Mouse (Mus musculus) kidney, embryonic 14.5 days (tissue): ENCODE data around the gene Gm9780. TPM values are rescaled to one million over a fixed set of nuclear protein-coding genes. Genes with fewer than 3 reads are reported as not detected.
A peak's percentile ranks its signal among the peaks of the same experiment; 100 is the strongest.
"Not testable (repeated sequence)": the region's sequence is repeated elsewhere in the genome, so short reads cannot be mapped to it uniquely, and the experiment has no call there.

Experiments used
- ATAC-seq: fragments of 200-750 bp; cut with Nextera tagmentation; 2 replicates; pipeline ENCODE4 v1.8.0; 2017; ENCODE audit warnings: moderate number of reproducible peaks, mild to moderate bottlenecking, moderate TSS enrichment, moderate library complexity; ENCODE audit not compliant: low FRiP score, low TSS enrichment
- H3K27ac ChIP-seq: fragments of 300-500 bp; sonication (generic); 2 replicates; pipeline ENCODE4 v1.5.1; 2014; ENCODE audit warnings: low read depth, mild to moderate bottlenecking, low read length, moderate library complexity, mixed read lengths
- H3K27me3 ChIP-seq: fragments of 300-500 bp; sonication (generic); 2 replicates; pipeline ENCODE4 v1.6.1; 2014; ENCODE audit warnings: mild to moderate bottlenecking, low read length; ENCODE audit not compliant: control insufficient read depth, insufficient read depth
- H3K36me3 ChIP-seq: fragments of 300-500 bp; sonication (generic); 2 replicates; pipeline ENCODE4 v1.6.1; 2014; ENCODE audit warnings: low read length, mixed read lengths; ENCODE audit not compliant: control insufficient read depth, insufficient read depth
- H3K4me1 ChIP-seq: fragments of 300-500 bp; sonication (generic); 2 replicates; pipeline ENCODE4 v1.6.1; 2014; ENCODE audit warnings: low read length, mixed read lengths; ENCODE audit not compliant: control insufficient read depth, insufficient read depth
- H3K4me2 ChIP-seq: fragments of 300-500 bp; sonication (generic); replicated peaks from 2 replicates; pipeline ENCODE4 v1.6.1; 2014; ENCODE audit warnings: low read depth, mild to moderate bottlenecking, low read length
- H3K4me3 ChIP-seq: fragments of 300-500 bp; sonication (generic); 2 replicates; pipeline ENCODE4 v1.5.1; 2014; ENCODE audit warnings: mild to moderate bottlenecking, low read length
- H3K9ac ChIP-seq: fragments of 300-500 bp; sonication (generic); 2 replicates; pipeline ENCODE4 v1.6.1; 2014; ENCODE audit warnings: low read depth, mild to moderate bottlenecking, low read length, moderate library complexity
- H3K9me3 ChIP-seq: fragments of 300-500 bp; sonication (generic); 2 replicates; pipeline ENCODE4 v1.6.1; 2016; ENCODE audit warnings: low read length; ENCODE audit not compliant: control insufficient read depth
- WGBS: fragments of 180-500 bp; shearing (Covaris S2); extraction: QIAGEN DNeasy Blood & Tissue Kit; methylation state at CpG from one replicate; pipeline ENCODE4 v1.1.7; 2014; 5-methylcytosine and 5-hydroxymethylcytosine counted together
- polyA plus RNA-seq: library from polyadenylated mRNA; unstranded; fragments of >200 nt; fragmentation: Nextera tagmentation; extraction: Ambion mirVana; gene quantifications from 2 replicates; pipeline ENCODE4 v1.2.1, GENCODE M21; 2014

Gm9780 gene
- 11.8 and 21.2 TPM in 2 replicates for polyA plus RNA-seq

DNA sequence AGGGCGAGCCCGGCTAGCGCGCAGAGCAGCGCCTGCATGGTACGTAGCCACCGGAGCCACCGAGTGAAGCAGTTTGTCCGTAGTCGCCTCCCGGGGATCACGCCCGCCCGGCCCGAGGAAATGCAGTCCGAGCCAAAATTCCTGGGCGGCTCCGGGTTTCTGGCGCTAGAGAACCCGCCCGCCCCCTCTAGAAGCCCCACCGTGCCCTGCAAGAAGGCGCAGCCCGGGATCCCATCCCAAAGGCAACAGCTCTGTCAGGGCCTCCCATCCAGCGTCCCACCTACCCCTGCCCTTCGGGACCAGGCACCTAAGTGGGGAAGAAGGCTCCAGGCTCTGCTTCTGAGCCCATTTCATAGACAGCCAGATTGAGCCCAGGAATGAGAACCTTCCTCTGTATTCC lies at the start of gene Gm9780:
Gene Gm9780 (minus strand): TSS at position 101 of the 400 bp plus-strand sequence.
- not testable (repeated sequence) for H3K4me1 ChIP-seq, H3K9me3 ChIP-seq, ATAC-seq, H3K4me2 ChIP-seq, H3K9ac ChIP-seq, H3K4me3 ChIP-seq, H3K27me3 ChIP-seq, H3K27ac ChIP-seq, H3K36me3 ChIP-seq
- no CpG with 5 or more reads among the region's 26 CpGs for WGBS

DNA sequence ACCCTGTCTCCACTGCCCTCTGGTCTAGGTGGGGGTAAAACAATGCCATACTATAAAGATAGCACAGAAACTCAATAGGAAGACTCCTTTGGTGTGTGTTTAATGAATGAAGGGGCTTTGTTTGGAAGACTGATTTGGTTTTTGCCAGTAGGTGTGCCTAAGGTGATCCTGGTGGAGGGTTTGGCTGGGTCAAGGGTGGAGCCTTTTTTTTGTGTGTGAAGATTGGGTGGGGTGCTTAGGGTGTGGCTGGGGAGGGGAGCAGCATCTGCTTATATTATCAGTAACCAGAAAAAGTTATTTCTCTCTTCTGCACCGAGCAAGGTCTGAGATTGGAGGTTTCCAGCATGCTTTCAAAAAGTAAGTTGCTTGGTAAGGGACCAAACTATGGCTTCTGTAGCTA lies 39.5 kb upstream of the Gm9780 start, which contains the start of gene Cphx3:
Gene Cphx3 (plus strand): TSS at position 301 of the 400 bp plus-strand sequence.
- H3K4me3 ChIP-seq, H3K4me1 ChIP-seq, H3K4me2 ChIP-seq, H3K27ac ChIP-seq, H3K9ac ChIP-seq, H3K36me3 ChIP-seq, H3K9me3 ChIP-seq, ATAC-seq, H3K27me3 ChIP-seq: not testable (repeated sequence)
- WGBS, result no CpG with 5 or more reads among the region's 1 CpGs

DNA sequence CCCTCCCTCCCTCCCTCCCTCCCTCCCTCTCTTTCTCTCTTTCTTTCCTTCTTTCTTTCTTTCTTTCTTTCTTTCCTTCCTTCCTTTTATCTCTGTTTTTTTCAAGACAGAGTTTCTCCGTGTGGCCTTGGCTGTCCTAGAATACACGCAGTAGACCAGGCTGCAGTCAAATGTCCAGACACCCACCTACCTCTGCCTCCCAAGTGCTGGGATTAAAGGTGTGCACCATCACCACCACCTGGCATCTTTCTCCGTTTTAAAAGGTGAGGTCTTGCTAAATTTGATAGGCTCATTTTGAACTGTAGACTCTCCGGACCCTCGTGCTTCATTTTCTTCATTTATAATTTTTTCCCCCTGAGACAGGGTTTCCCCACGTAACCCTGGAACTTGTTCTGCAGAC lies 38.7 kb upstream of the Gm9780 start, which contains the start of gene Cphx2:
Gene Cphx2 (plus strand): TSS at position 301 of the 400 bp plus-strand sequence.
- not testable (repeated sequence) for H3K4me1 ChIP-seq, H3K9ac ChIP-seq, ATAC-seq, H3K4me3 ChIP-seq, H3K9me3 ChIP-seq, H3K27ac ChIP-seq, H3K36me3 ChIP-seq, H3K27me3 ChIP-seq, H3K4me2 ChIP-seq
- WGBS, result no CpG with 5 or more reads among the region's 6 CpGs

DNA sequence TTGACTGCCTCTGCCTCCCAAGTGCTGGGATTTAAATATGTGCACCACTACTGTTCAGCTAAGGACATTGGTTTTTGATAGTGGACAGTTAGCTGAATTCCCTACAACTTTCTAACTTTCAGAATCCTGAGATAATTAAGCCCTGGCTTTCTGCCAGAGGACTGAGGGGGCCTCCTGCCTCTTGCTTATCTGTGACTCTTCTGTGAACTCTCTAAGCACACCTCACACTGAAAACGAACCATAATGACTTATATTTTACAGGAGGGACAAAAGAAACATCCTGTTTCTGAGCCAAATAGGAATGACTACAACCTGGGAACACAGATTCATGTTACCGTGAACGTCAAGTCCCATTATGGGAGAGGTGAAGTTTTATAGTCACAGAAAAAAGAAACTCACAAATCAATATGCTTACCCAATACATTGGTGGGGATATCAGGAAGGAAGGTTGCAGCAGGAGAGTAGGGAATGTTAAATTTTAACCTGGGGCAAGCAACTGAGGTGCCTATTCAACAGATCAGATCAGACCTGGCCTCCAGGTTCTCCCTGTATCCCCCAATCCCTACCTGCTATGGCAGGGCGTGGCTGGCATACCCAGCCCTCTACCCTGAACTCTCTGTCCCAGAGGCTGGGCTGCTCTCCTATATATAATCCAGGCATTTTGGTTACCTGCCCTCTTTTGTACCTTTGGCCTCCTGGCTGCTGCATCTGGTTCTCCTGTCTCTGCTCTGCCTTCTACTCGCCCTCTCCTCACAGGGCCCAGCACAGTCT lies 34.3 kb upstream of the Gm9780 start:
- not testable (repeated sequence) for H3K4me2 ChIP-seq, H3K27ac ChIP-seq, H3K4me3 ChIP-seq, ATAC-seq, H3K9ac ChIP-seq, H3K4me1 ChIP-seq, H3K36me3 ChIP-seq, H3K27me3 ChIP-seq, H3K9me3 ChIP-seq
- WGBS, result no CpG with 5 or more reads among the region's 5 CpGs

DNA sequence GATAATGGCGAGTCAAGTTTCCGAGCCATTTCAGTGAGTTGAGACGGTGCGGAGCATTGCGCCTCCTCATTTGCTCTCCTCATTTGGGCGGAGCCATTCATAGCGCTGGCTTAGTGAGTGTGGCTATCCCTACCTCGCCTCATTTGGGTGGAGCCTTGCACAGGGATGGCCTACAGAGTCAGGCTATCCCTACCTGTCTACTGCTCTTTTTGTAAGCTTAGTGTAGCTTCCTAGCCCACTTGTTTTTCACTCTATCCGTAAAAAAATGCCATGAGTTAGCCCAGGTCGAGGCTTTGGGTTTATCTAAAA lies 24.8 kb upstream of the Gm9780 start, which contains the start of gene Tmem254c:
Gene Tmem254c (minus strand): TSS at position 31 of the 309 bp plus-strand sequence.
- H3K4me1 ChIP-seq, H3K36me3 ChIP-seq, H3K4me2 ChIP-seq, H3K9me3 ChIP-seq, H3K27ac ChIP-seq, H3K4me3 ChIP-seq, H3K9ac ChIP-seq, H3K27me3 ChIP-seq: not testable (repeated sequence)
- peak; percentile 90 for ATAC-seq
- whole genome bisulfite sequencing, result no CpG with 5 or more reads among the region's 10 CpGs

DNA sequence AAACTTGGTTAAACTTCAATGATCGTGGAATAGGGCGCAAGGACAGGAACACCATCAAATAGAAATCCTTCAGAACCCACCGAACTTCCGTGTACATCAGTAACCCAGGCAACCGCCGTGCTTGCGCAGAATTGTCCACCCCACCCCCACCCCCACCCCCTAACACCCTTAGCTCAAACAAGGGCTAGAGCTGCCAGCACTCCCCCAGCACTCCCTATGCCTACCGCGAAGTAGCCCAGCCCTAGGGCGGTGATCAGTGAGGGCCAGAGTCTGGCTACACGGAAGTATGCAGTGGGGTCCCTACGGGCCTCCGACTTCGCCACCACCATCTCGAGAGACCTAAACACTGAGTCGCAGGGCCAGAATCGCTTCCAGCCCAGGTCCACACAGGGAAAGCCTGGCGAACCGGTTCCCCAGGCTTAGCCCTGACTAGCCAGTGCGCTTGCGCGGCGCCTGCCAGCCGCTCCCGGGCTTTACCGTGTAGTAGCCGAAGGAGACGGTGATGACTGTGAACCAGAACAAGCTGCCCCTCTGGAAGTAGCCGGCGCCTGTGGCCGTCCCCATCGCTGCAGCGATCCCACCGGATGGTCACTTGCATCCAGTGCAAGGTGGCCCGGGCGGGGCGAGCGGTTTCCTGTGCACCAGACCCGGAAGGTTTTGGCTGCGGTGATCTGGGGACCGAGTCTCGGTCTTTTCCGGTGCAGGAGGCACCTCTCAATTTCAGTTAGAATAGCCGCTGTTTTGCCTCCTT lies 24.2 kb upstream of the Gm9780 start:
- no CpG with 5 or more reads among the region's 44 CpGs for WGBS
- peak; percentile 92 for ATAC-seq
- H3K36me3 ChIP-seq, H3K4me2 ChIP-seq, H3K4me3 ChIP-seq, H3K27me3 ChIP-seq, H3K27ac ChIP-seq, H3K9me3 ChIP-seq, H3K9ac ChIP-seq, H3K4me1 ChIP-seq: not testable (repeated sequence)

DNA sequence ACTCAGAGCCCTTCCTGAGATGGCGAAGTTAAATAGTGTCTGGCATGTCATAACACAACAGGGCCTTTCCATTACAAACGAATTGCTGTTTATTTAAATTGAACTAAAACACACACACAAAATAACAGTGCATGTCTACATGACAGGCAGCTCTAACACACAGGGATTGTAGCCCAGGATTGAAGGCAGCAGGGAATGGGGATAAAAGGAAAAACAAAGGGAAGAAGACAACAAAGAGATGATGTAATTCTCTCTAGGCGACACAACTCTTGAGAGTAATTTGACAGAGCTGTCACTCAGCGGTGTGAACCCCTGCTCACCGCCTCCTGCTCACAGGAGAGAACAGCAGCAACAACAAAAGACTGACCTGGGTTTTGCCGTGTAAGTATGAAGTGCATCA lies 16.9 kb upstream of the Gm9780 start:
- H3K9me3 ChIP-seq, H3K27ac ChIP-seq, H3K4me3 ChIP-seq, H3K4me1 ChIP-seq, H3K27me3 ChIP-seq, H3K9ac ChIP-seq, H3K36me3 ChIP-seq, H3K4me2 ChIP-seq, ATAC-seq: not testable (repeated sequence)
- no CpG with 5 or more reads among the region's 6 CpGs for WGBS

DNA sequence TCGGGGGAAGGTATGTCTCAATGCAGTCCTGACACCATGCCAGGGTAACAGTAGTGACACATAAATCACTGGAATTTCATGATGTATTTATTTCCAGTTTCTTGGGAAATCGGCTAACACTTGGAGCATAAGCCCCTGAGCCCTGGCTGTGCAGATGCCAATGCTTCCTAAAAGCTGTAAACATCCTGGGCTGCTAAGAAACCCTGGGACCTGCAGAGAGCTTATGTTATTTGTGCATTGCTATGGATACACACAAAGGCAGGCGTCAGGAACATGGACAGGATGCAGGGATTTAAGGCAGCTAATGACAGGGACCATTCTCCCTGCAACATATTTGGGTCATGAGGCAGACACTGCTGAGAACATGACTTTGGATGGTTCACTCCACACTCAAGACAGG lies 15.7 kb upstream of the Gm9780 start:
- ATAC-seq, result not testable (repeated sequence)

DNA sequence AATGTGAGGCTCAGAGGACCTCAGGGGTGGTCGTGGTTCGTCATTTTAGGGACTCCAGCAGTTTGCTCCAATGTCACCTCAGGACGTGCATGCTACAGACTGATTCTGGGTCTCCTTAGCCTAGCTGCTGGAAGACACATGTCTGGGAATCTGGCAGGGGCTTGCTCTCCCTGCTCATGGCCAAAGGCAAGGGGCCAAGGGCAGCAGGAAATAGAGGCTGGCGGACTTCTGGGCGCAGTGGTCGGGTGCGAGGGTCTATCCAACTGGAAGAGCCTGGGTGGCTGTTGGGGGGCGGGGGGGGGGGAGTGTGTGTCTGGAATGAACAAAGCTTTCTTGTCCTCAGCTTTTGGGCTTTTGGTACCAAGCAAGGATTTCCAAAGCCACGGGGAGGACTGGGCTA lies 6.3 kb upstream of the Gm9780 start:
- not testable (repeated sequence) for H3K27ac ChIP-seq, H3K4me3 ChIP-seq, H3K27me3 ChIP-seq, H3K9ac ChIP-seq, ATAC-seq, H3K4me1 ChIP-seq, H3K4me2 ChIP-seq, H3K36me3 ChIP-seq, H3K9me3 ChIP-seq
- no CpG with 5 or more reads among the region's 9 CpGs for WGBS

More for the DNA sequence above, 15.7 kb upstream of the Gm9780 start:
- H3K4me2 ChIP-seq, H3K4me1 ChIP-seq, H3K27ac ChIP-seq, H3K9ac ChIP-seq, H3K36me3 ChIP-seq, H3K9me3 ChIP-seq, H3K27me3 ChIP-seq, H3K4me3 ChIP-seq: not testable (repeated sequence)
- WGBS, result no CpG with 5 or more reads among the region's 3 CpGs
